Mouse (Mus musculus): Measurements from ENCODE around the gene Parva.

Gene Parva

DNA sequence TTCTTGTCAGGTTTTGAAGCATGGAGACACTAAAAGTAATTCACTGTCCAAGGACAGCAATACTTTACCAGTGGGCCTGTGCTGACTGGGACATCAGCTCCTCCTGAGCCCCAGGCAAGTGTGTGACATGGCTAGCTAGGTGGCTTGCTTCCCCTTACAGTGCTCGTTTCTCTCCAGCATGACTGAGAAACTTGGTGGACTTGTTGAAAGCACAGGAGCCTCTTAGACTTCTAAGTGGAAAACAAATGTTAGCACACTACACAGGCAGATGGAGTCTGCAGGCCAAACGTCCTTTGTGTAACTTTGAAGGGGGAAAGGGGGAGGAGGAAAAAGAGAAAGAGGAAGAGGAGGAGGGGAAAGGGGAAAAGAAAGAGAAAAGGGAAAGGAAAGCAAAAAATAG lies 172.3 kb downstream of the Parva start:
- DNase-seq (ENCODE audit: low read depth, low spot score), result no peak

DNA sequence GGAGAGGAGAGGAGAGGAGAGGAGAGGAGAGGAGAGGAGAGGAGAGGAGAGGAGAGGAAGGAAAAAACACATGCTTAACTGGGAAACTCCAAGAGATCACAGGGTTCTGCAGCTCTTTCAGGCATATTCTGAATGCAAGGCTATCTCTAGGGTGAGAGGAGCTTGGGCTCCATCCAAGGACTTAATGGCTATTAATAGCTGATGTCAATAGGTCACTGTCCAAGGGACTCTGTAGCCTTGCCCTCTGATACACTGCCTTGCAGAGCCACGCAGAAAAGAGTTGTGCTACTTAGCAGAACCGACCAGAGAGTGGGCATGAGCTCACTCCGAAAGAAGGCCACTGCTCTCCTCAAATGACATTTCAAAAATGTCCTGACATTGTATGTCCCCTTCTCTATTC lies 172.9 kb downstream of the Parva start:
- DNase-seq (ENCODE audit: low read depth, low spot score), result no peak

DNA sequence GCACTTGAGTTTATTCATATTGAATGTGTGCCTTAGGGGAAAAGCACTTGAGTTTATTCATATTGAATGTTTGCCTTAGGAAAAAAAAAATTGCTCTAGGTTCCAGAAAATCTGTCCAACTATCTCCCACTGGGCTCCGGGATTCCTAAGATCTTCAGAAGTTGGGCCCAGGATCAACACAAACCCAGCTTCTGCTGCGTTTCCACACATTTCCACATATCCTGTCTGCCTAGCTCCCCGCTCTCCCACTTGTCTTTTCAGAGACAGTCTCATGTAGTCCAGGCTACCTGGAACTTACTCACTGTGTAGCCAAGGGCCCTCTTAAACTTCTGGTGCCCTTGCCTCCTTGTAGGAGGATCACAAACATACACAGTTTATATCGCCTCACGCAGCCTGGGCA lies 175.7 kb downstream of the Parva start:
- no peak for DNase-seq (ENCODE audit: low read depth, low spot score)

DNA sequence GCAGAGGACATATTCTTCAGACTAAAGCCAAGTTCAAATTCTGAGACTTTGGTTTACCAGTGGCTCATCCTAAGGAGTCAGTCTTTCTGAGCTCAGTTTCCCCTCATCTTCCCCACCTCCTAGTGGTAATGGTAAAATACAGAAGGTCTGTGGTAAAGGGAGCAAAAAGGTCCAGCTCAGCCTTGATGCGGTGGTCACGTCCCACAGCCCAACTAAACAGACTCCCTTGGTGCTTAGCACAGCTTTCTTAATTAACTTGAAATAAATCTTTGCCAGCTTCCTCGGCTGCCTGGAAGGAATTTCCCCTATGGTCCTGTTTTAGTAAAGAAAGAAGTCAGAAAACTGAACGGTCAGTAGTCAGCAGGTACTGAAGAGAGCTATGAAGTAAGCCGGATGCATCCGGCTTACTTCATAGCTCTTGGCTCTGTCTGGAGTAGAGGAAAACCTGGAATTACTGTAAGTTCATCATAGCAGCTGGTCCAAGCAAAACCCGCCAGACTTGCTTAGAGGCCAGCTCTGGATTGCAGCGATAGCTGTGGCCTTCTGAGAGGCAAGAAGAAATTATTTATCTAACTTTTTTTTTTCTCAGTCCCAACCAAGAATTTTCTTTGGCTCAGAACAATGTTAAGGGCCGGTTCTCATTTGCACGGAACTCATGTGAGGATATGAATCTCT lies 176.3 kb downstream of the Parva start:
- DNase-seq (ENCODE audit: low read depth, low spot score), result no peak

DNA sequence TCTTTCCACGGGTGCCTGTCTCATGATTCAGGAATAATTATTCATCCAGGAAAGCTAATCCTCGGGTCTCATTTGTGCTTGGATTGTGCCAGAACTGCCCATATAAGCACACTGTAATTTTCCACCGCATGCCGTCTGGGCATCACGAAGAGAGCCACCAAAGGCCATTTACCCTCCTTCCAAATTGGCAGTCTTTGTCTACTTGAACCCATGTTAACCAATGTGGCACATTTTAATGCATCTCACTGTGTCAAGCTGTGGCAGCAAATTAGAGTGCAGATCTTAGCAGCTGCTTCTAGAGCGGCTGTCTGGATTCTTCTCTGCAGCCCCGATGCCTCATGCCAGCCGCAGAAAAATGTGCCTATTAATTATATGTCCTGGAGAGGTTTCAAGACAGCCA lies 176.9 kb downstream of the Parva start:
- no peak for DNase-seq (ENCODE audit: low read depth, low spot score)

DNA sequence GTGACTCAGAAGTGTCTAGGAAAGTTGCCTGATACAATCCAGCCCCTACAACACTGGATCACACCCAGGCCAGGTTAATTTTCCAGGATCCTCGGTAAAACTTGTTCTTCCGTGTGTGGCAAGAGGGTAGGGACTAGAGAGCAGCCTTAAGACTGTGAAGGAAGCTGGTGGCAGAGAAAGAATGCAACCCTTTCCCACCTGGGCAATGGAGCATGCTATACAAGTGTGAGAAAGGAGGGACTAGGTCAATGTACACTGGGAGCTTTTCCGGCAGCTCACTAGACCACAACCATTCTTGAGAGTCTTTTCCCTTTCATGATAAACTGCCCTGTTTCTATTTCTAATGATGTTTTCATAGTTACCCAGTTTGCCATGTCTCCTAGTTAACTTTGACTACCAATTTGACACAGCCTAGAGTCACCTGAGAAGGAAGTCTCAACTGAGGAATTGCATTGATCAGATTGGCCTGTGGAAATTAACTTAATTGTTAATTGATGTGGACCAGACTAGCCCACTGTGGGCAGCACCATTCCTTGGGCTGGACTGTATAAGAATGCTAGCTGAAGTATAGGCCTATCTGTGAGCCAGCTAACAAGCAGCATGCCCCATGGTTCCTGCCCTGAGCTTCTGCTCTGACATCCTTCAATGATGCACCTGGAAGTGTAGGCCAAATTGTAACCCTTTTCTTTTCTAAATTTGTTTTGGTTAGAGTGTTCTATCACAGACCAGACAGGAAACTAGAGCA lies 186.9 kb downstream of the Parva start:
- DNase-seq (ENCODE audit: low read depth, low spot score), result no peak

DNA sequence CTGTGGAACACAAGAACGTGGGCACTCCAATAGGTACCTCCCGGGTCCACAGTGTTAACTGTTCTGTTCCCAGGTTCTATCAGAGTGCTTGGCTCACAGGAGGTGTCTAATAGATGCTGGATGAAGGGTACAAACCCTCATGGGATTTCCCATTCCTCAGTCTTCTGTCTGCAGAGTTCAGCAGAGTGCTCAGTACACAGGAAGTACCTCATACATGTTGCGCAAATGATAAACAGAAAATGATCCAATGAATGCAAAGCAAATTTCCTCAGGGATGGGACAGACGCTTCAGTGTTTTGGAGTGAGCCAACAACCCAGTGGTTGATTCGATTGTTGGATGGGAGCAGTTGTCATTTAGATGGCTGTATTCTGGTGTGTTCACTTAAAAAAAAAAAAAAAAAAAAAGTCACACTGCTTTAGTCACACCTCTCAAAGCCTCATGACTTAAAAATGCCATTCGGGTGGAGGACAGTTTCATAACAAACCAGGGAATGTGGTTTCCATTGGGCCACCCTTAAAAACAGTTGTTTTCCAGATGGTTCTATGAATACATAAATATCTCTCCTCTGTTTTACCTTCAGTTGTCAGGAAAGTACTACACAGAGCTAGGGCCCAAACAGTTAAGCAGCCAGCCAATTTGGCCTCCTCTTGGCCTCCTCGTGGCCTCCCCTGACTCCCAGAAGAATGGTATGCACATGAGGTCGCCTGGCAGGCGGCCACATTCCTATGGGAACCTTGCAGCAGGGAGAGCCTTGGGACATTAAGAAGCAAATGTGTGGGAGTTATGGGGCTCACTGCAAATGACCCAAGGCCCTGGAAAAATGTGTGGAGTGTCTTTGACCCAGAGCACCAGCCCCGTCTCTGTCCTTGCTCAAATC lies 187.7 kb downstream of the Parva start:
- DNase-seq (ENCODE audit: low read depth, low spot score), result peak; percentile 38

DNA sequence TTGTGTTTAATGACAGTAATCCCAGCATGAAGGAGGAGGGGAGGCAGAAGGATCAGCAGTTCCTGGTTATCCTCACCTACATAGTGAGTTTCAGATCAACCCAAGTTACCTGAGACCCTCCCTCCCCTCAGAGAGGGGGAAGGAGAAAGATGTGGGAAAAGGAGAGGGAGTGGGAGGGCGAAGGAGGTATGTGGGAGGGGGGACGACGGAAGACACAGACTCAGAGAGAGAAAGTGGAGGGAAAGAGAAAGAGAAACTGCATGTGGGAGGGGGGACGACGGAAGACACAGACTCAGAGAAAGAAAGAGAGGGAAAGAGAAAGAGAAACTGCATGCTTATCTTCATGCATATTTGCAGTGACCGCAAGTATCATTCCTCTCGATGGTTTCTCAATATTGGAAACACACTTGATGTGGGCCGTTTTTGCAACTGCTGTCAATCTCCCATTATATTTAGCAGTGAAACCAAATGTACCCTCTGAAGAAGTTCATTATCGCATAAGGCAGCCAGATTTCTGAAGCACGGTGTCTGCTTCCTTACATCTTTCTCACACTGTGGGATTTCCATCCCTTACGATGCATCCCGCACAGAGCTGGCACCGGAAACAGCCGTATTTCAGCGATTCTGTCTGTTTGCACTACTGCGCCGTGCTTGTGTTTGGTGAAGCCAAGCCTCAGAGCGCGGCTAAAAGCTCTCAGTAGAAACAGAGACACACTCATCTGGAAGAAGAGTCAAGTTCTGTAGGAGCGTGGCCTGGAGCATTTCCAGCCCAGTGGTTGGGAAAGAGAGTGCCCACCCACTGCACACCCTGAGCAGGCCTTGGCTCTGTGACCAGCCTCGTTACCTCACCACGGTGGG lies 193.2 kb downstream of the Parva start:
- no peak for DNase-seq (ENCODE audit: low read depth, low spot score)

DNA sequence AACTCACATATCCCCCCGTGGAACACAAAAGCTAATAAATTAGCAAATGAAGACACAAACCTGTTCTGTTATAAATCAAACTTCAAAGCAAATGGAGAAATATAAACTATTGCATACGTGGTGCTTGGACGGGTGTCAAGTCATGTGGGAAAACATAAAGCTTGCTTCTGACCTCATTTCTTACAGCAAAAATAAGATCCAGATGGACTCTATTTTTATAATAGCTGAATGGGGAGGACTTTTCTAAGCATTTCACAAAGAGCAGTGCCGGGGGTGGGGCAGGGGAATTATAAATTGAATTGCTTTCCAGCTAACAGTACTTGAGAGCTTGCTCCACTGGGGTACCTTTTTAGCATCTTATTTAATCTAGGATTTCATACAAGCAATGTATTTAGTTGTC lies 200.2 kb downstream of the Parva start:
- no peak for DNase-seq (ENCODE audit: low read depth, low spot score)

DNA sequence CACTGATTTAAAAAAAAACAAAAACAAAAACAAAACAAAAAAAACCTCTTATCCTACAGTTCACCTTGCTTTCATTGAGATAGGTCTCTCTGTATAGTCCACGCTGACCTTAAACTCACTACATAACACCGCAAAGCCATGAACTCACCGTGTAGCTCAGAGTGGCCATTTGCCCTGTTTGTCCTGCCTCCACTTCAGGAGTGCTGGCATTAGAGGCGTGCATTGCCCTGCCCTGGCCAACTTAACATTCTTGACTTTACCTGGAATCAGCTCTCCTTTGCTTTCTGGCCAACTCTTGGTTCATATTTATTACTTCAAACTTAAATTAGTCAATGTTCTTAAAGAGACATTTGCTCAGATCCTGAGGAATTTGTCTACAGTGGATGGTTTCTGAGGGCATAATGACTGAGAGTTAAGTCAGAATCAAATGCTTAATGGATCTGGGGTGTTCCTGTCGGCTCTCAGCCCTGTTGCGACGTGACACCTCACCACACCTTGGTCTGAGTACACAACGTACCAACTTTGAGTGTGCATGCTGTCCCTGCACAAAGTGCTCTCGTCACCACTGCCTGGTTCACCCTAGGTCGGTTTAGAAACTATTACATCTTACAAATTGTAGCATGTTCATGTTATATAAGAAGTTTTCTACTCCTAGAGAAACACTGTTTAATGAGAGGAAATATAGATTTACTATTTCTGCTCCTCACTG lies 207.4 kb downstream of the Parva start:
- DNase-seq (ENCODE audit: low read depth, low spot score), result no peak

DNA sequence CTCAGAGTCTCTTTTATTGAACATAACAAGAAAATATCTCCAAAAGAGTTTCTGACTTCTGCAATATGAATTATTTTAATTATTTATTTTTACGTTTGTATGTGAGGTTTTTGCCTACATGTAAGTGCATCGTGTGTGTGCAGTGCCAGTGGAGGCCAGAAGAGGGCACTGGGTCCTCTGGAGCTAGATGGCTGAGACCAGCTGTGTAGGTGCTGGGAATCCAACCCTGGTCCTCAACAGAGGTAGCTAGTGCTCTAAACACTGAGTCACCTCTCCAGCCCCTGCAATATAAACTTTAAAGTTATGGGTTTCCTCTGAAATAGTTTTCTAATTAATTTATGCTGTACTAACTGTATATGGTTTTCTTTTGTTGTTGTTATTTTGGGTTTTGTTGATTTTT lies 208.6 kb downstream of the Parva start:
- peak; percentile 54 for DNase-seq (ENCODE audit: low read depth, low spot score)

All from R1 (cell line).